Mouse (Mus musculus) cerebellum, adult 2 months (tissue): ENCODE measurements at regions not wholly inside any gene's neighbourhood (a gene's known extent, or its start where the extent isn't known, plus 50 kb on each side); places are given as distances from the start of the nearest gene placed in this dataset.

Experiments
- CTCF ChIP-seq: fragments of 200-500 bp; IDR thresholded peaks from 2 replicates; pipeline ENCODE4 v1.5.1; 2011; ENCODE audit warnings: low read depth, mild to moderate bottlenecking, control low read depth, low read length, moderate library complexity, borderline replicate concordance; ENCODE audit not compliant: insufficient read depth
- POLR2A ChIP-seq: fragments of 200-500 bp; IDR thresholded peaks from 2 replicates; pipeline ENCODE4 v1.6.1; 2011; ENCODE audit warnings: low read length, control low read depth, borderline replicate concordance; ENCODE audit not compliant: insufficient read depth

GRCm38 (mm10) chr6:148708389-148708788, 122.9 kb downstream of the Ipo8 start:
- TF ChIP-seq CTCF (no peak), POLR2A (no peak)
